Mouse (Mus musculus) stomach, embryonic 15.5 days (tissue): ENCODE measurements around the gene Ndufa7. TPM values are rescaled to one million over a fixed set of nuclear protein-coding genes. Genes with fewer than 3 reads are reported as not detected.

Experiments used
- ATAC-seq: fragments of 200-750 bp; cut with Nextera tagmentation; 2 replicates; pipeline ENCODE4 v1.8.0; 2017; ENCODE audit warnings: low read depth, moderate number of reproducible peaks, moderate TSS enrichment; ENCODE audit not compliant: insufficient read depth, low FRiP score
- H3K27ac ChIP-seq: fragments of 300-500 bp; sonication (generic); 2 replicates; pipeline ENCODE4 v1.5.1; 2015; ENCODE audit warnings: mild to moderate bottlenecking, inconsistent platforms
- H3K27me3 ChIP-seq: fragments of 300-500 bp; sonication (generic); replicated peaks from 2 replicates; pipeline ENCODE4 v1.6.1; 2015; ENCODE audit warnings: inconsistent platforms
- H3K36me3 ChIP-seq: fragments of 300-500 bp; sonication (generic); 2 replicates; pipeline ENCODE4 v1.6.1; 2015; ENCODE audit warnings: inconsistent platforms
- H3K4me1 ChIP-seq: fragments of 300-500 bp; sonication (generic); 2 replicates; pipeline ENCODE4 v1.6.1; 2015; ENCODE audit warnings: inconsistent platforms
- H3K4me2 ChIP-seq: fragments of 300-500 bp; sonication (generic); 2 replicates; pipeline ENCODE4 v1.6.1; 2015; ENCODE audit warnings: mild to moderate bottlenecking, inconsistent platforms
- H3K4me3 ChIP-seq: fragments of 300-500 bp; sonication (generic); replicated peaks from 2 replicates; pipeline ENCODE4 v1.5.1; 2015; ENCODE audit warnings: inconsistent platforms
- H3K9ac ChIP-seq: fragments of 300-500 bp; sonication (generic); 2 replicates; pipeline ENCODE4 v1.6.1; 2015; ENCODE audit warnings: inconsistent platforms
- H3K9me3 ChIP-seq: fragments of 300-500 bp; sonication (generic); 2 replicates; pipeline ENCODE4 v1.6.1; 2016; ENCODE audit warnings: inconsistent platforms
- WGBS: fragments of 180-500 bp; shearing (Covaris S2); methylation state at CpG from one replicate; pipeline ENCODE4 v1.1.7; 2015; 5-methylcytosine and 5-hydroxymethylcytosine counted together
- polyA plus RNA-seq: library from polyadenylated mRNA; unstranded; fragments of >200 nt; fragmentation: Nextera tagmentation; extraction: Ambion mirVana; gene quantifications from 2 replicates; pipeline ENCODE4 v1.2.1, GENCODE M21; 2015

Ndufa7 gene
- polyA plus RNA-seq, result 459 and 493 TPM in 2 replicates

DNA sequence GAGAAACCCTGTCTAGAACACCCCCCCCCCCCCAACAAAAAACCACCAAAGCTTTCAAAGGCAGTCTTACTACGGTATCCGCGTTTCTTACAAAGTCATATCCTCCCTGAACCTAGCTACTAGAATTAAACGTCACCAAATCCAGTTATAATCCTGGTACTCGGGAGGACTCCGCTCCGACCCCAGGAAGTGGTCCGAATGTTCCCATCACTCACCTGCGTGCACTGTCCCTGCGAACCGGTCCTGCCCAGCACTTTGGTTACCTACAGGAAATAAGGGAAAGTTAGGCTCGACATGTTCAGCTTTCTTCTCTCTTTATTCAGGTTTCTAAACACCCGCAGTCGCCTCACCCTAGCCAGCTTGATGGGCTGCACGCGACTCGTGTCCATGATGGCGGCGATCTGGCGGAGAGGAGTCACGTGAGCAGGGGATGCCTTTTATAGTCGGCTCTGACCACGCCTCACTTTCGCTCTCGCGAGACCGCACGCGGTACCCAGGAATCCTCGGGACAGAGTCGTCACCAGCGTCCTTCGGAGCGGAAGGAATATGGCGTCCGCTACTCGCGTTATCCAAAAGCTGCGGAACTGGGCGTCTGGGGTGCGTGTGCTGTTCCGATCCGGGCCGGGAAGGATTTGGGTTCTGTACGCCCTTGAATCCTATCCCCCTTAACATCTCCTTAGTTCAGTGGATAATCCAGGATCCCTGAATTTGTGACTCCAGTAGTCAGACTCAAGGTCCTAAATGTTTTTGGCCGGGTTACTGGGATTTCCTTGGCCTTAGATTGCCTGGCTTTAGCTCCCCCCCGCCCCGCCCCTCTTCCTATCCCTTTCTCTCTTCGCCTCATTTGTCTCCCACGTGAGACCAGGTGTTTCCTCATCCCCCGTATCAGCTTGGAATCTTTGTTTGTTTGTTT, at the start of gene Ndufa7, which contains the start of gene Rps28:
Gene Ndufa7, plus strand, starts transcription at position 489 of the 913 bp plus-strand sequence.
Gene Rps28, minus strand, starts transcription at position 479 of the 913 bp plus-strand sequence.
- Histone ChIP-seq H3K9me3 (no peaks in the 10 kb centered on the region), H3K9ac (peak within 1 kb of the TSS; percentile 73), H3K4me2 (peak within 1 kb of the TSS; percentile 84), H3K27me3 (no peaks in the 10 kb centered on the region), H3K4me3 (peak within 1 kb of the TSS; percentile 70), H3K27ac (peak within 1 kb of the TSS; percentile 84), H3K4me1 (peaks cover 27% of the 10 kb centered on the region), H3K36me3 (peaks cover 40% of the 10 kb centered on the region)
- ATAC-seq, result peak; percentile 91
- WGBS, result under 1% methylated on average over 51 of the region's 51 CpGs

DNA sequence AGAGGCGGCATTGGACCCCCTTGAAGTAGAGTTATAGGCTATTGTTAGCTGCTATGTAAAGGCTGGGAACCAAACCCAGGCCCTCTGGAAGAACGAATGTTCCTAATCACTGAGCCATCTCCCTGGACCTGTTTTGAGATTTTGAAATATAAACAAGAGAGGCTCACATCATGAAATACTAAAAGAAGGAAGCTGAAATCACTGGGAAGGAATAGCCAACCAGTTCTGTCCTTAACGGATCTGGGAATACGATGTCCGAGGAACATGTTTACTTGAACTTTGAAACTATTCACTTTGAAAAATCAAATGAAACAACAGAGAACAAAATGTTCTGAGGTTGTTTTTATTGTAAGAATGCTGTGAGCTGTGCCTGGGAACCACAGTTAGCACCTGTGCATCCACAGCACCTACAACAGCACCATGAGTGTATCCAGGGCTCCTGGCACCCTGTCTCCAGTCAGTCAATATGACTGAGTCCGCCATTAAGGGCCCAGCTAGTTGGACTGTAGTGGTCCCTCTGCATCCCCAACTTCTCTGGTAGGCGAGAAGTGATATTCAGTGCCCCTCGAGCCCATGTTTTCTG, 49.7 kb upstream of the Ndufa7 start:
- H3K9ac ChIP-seq, result no peak overlapping the region
- H3K4me1 ChIP-seq, result peaks cover 14% of the 10 kb centered on the region
- 89% methylated on average over 8 of the region's 8 CpGs for WGBS
- H3K27me3 ChIP-seq, result no peaks in the 10 kb centered on the region
- ATAC-seq, result no peak
- H3K36me3 ChIP-seq, result 0 out of 2 replicates have a peak, but pooled peaks cover 3% of the 10 kb centered on the region
- no peak overlapping the region for H3K27ac ChIP-seq
- no peak overlapping the region for H3K4me3 ChIP-seq
- H3K9me3 ChIP-seq, result no peaks in the 10 kb centered on the region
- no peak overlapping the region for H3K4me2 ChIP-seq

DNA sequence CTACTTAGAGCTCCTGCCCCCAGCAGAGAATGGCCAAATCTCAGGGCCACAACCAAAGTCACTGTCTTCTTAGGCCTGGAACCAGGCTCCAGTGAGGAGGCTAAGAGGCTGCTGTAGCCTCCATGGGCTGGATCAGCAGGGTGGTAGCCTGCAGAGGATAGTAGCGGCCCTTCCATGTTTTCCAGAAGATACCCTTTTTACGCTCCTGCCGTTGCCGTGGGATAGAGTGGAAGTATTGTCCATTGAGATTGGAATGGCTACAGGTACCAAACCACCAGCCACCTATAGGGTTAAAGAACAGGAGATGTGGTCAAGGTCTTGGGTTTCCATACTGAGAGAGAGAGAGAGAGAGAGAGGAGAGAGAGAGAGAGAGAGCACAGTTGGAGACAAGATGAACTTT, 49.1 kb upstream of the Ndufa7 start:
- Histone ChIP-seq H3K36me3 (0 out of 2 replicates have a peak, but pooled peaks cover 3% of the 10 kb centered on the region), H3K9ac (no peak overlapping the region), H3K4me3 (no peak overlapping the region), H3K4me1 (peaks cover 20% of the 10 kb centered on the region), H3K27me3 (no peaks in the 10 kb centered on the region), H3K9me3 (no peaks in the 10 kb centered on the region), H3K27ac (no peak overlapping the region), H3K4me2 (no peak overlapping the region)
- 95% methylated on average over 4 of the region's 4 CpGs for WGBS
- no peak for ATAC-seq

DNA sequence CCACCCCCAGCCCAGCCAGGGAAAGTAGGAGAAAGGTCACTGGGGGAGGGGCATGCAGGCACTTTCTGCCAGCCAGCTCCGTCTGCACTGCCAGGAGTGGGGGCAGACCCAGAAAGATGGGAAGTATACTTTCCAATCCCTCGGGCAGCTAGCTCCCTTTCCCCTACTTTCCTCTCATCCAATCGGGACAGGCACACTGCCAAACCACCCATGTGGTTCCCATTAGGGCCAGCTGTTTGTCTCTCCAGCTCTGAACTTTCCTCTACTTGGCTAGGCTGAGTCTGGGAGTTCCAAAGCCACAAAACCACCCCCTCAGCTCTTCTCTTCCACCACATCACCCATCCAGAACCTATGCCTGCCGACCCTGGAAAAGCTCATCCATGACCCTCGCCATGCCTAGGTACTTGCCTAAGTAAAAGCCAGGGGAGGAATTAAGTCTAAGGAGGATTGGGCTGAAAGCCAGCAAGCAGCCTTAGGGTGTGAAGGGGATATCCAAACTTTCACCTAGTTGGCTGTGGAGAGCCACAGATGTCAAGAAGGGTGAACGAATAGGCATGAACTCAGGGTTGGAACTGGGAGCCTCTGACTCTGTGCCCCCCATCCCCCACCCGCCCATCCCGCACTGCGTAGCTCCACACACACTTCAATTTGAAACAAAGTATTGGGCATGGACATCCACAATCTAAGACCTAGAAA, 45.0 kb upstream of the Ndufa7 start:
- WGBS, result 37% methylated on average over 9 of the region's 9 CpGs
- Histone ChIP-seq H3K4me1 (peaks cover 35% of the 10 kb centered on the region), H3K4me3 (peak overlapping the region; percentile 22), H3K27me3 (no peaks in the 10 kb centered on the region), H3K9me3 (no peaks in the 10 kb centered on the region), H3K4me2 (peak overlapping the region; percentile 81), H3K27ac (peak overlapping the region; percentile 87), H3K36me3 (0 out of 2 replicates have a peak, but pooled peaks cover 3% of the 10 kb centered on the region), H3K9ac (no peak overlapping the region)
- ATAC-seq, result peak; percentile 72

DNA sequence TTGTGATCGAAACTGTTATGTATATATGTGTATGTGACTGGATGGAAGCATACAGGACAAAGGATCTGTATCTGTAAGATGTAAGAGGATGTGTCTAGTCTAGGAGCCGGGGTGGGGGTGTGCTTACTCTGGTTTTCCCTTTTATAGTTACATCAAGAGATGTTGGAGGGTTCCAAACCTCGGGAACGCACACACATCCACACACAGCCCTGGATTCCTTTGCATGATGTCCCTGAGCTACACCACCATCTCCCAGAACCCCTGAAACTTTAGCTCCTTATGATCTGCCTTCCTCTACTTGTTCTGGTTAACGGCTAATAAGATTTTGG, 44.4 kb upstream of the Ndufa7 start:
- Histone ChIP-seq H3K36me3 (0 out of 2 replicates have a peak, but pooled peaks cover 3% of the 10 kb centered on the region), H3K27me3 (no peaks in the 10 kb centered on the region), H3K4me2 (peak overlapping the region; percentile 81), H3K4me3 (peak overlapping the region; percentile 22), H3K27ac (peak overlapping the region; percentile 87; the same call in 1 of the 2 replicates), H3K9me3 (no peaks in the 10 kb centered on the region), H3K9ac (no peak overlapping the region), H3K4me1 (peaks cover 35% of the 10 kb centered on the region)
- ATAC-seq, result no peak
- 75% methylated on average over 5 of the region's 5 CpGs for WGBS

DNA sequence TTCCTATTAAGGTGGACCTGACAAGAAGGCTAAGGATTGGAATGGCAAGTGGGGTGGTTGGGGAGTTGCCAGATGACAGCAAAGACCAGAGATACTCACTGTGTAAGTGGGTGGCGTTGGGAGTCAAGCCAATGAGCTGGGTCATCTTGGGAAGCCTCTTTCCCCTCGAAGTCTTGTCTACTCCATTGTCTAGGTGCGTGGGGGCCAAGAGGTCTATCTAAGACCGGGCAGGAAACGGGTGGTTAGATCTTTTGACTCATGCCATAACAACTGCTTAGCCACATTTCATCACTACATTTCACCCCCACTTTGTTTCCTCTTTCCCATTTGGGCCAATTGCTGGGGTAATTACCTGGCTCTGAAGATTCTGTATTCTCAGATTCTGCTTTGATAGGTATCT, 43.9 kb upstream of the Ndufa7 start:
- Histone ChIP-seq H3K4me1 (peaks cover 35% of the 10 kb centered on the region), H3K9ac (no peak overlapping the region), H3K4me2 (peak overlapping the region; percentile 81), H3K27me3 (no peaks in the 10 kb centered on the region), H3K36me3 (0 out of 2 replicates have a peak, but pooled peaks cover 3% of the 10 kb centered on the region), H3K27ac (peak overlapping the region; percentile 87; the same call in 1 of the 2 replicates), H3K9me3 (no peaks in the 10 kb centered on the region), H3K4me3 (peak overlapping the region; percentile 45)
- 85% methylated on average over 5 of the region's 5 CpGs for WGBS
- ATAC-seq, result no peak

DNA sequence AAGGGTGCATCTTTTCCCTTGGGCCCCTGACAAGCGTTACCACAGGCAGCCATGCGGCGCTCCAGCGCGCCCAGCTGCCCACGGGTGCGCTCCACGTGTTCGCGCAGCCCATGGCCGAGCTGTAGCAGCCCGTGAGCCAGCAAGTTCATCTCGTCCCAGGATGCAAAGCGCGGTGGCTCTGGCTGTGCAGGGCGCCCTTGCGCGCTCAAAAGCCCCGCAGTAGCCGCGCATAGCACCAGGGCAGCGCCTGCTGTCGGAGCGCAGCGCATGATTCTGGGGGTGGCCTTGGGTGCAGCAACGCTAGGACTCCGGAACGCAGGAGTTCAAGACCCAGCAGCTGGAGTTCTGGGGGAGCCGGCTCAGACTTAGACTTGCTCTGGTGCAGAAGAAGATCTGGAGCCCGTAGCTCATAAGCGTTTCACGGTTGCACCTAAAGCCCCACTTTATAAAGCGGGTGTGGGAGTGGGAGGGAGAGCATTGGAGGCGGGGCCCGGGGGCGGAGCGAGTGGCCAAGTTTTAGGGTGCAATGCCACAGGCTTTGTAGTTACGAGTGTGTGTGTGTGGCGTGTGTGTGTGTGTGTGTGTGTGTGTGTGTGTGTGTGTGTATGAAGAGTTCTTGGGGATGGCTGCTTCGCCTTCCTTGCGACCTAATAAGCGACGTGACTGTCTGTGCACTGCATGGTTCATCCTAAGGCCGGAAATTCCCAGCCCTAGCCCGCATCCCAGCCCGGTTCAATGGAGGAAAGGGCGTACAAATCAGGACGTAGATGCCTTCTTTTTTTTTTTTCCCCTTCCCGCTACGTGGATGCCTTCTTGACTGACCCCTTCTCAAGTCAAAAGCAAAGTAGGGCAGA, 43.0 kb upstream of the Ndufa7 start, which contains the start of gene Angptl4:
Gene Angptl4, minus strand, starts transcription at position 707 of the 854 bp plus-strand sequence.
- peaks cover 35% of the 10 kb centered on the region for H3K4me1 ChIP-seq
- WGBS, result under 1% methylated on average over 50 of the region's 50 CpGs
- H3K36me3 ChIP-seq, result no peaks in the 10 kb centered on the region
- ATAC-seq, result peak; percentile 72
- H3K27me3 ChIP-seq, result no peaks in the 10 kb centered on the region
- H3K27ac ChIP-seq, result peak within 1 kb of the TSS; percentile 87
- H3K4me3 ChIP-seq, result peak within 1 kb of the TSS; percentile 45
- H3K9ac ChIP-seq, result peak within 1 kb of the TSS; percentile 17; the same call in 1 of the 2 replicates
- H3K4me2 ChIP-seq, result peak within 1 kb of the TSS; percentile 81
- H3K9me3 ChIP-seq, result no peaks in the 10 kb centered on the region

DNA sequence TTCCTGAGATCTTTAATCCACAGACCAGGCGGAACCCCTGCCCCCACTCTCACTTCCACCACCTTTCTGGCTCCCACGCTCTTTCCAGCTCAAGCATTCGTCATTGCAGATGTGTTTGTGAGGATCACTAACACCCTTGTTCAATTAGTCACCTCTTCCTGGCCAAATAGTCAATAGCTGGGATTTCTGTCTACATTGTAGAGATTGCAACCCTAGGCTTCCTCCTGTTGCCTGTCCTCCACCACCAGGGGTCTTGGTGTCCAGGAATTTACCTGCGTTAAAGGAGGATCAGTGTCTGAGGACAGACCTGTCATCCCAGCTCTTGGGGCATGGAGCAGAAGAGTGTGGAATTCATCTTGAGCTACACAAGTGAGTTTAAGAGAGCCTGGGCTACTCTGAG, 42.3 kb upstream of the Ndufa7 start:
- H3K4me2 ChIP-seq, result peak overlapping the region; percentile 81
- peak overlapping the region; percentile 87; the same call in 1 of the 2 replicates for H3K27ac ChIP-seq
- 29% methylated on average over 4 of the region's 4 CpGs for WGBS

DNA sequence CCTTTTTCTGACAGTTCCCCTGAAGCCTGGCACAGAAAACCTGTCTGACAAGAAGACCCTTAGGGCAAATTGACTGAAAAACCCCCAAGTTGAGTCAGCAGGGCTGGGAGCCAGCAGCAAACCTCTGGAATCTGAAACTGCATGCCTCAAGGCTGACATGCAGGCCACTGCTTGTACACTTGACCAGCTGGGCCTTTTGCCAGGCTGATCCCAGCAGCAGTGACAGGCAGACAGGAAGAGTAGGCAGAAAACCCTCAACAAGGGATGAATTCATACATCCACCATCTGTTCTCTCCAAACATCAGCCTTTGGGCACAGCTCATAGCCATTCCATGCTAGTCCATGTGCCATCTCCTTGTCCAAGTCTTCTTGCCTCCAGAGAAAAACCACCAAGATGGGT, 41.0 kb upstream of the Ndufa7 start:
- Histone ChIP-seq H3K36me3 (no peaks in the 10 kb centered on the region), H3K9ac (no peak overlapping the region), H3K27ac (peak overlapping the region; percentile 27; the same call in 1 of the 2 replicates), H3K4me1 (peaks cover 32% of the 10 kb centered on the region), H3K9me3 (no peaks in the 10 kb centered on the region), H3K4me3 (no peak overlapping the region), H3K27me3 (no peaks in the 10 kb centered on the region), H3K4me2 (no peak overlapping the region)
- no peak for ATAC-seq

More for the DNA sequence above, 42.3 kb upstream of the Ndufa7 start:
- H3K4me1 ChIP-seq, result peaks cover 35% of the 10 kb centered on the region
- H3K27me3 ChIP-seq, result no peaks in the 10 kb centered on the region
- no peaks in the 10 kb centered on the region for H3K36me3 ChIP-seq
- peak overlapping the region; percentile 45 for H3K4me3 ChIP-seq
- H3K9ac ChIP-seq, result no peak overlapping the region
- no peak for ATAC-seq
- no peaks in the 10 kb centered on the region for H3K9me3 ChIP-seq

DNA sequence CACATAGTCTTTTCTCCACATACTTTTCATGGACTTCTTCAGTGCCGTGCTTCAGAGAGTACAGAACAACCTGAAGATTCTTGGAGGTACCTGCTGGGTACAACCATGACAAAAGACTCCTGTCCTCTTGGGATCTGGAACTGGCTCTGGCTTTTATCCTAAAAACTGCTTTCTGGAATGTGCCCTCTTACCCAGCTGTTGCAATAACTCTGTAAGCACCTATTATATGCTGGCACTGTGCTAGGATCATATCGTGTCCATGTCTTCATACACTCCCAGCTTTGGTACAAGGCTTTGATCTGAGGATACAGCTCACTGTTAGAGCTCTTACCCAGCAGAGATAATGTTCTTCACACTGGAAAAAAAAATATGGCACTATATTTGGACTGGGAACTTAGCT, 39.4 kb upstream of the Ndufa7 start:
- Histone ChIP-seq H3K36me3 (no peaks in the 10 kb centered on the region), H3K9me3 (no peaks in the 10 kb centered on the region), H3K4me3 (no peak overlapping the region), H3K27me3 (no peaks in the 10 kb centered on the region), H3K4me2 (no peak overlapping the region), H3K9ac (no peak overlapping the region), H3K27ac (no peak overlapping the region), H3K4me1 (peaks cover 19% of the 10 kb centered on the region)
- no peak for ATAC-seq
- 86% methylated on average over 2 of the region's 2 CpGs for WGBS

DNA sequence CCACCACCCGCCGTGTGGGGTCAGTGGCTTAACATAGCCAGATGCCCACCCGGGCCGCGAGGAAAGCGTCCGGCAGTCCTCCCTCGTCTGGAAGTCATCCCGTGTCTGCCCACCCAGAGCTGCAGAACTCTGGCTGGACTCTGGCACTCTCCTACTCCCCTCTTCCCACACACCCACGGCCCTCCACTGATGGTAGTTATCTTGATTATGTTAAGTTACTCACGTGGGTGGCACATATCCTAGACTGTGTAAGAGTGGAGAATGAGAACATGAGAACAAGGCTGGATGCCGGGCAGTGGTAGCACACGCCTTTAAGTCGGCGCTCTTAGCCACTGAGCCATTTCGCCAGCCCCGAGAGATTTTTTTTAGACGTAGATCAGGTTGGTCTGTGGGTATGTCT, 38.0 kb upstream of the Ndufa7 start:
- Histone ChIP-seq H3K9ac (no peak overlapping the region), H3K4me2 (no peak overlapping the region), H3K36me3 (no peaks in the 10 kb centered on the region), H3K27ac (no peak overlapping the region), H3K4me1 (peaks cover 13% of the 10 kb centered on the region), H3K27me3 (no peaks in the 10 kb centered on the region), H3K9me3 (no peaks in the 10 kb centered on the region), H3K4me3 (no peak overlapping the region)
- ATAC-seq, result no peak
- 84% methylated on average over 18 of the region's 18 CpGs for WGBS
